Mouse (Mus musculus): ENCODE measurements around the gene Tlk2.

Tlk2 gene

GRCm38 (mm10) chr11:105312972-105313632 lies 134.5 kb downstream of the Tlk2 start:
- no peak for DNase-seq (ENCODE audit: low read depth in 1 of 2, low spot score in 2 of 2)

- DNase-seq (ENCODE audit: low read depth in 1 of 2, low spot score in 2 of 2): no peak
Observed at GRCm38 (mm10) chr11:105313633-105314014, 135.0 kb downstream of the Tlk2 start.

GRCm38 (mm10) chr11:105315296-105315695 lies 136.7 kb downstream of the Tlk2 start:
- no peak for DNase-seq (ENCODE audit: low read depth in 1 of 2, low spot score in 2 of 2)

- no peak for DNase-seq (ENCODE audit: low read depth in 1 of 2, low spot score in 2 of 2)
Observed at GRCm38 (mm10) chr11:105316121-105316520, 137.5 kb downstream of the Tlk2 start.

GRCm38 (mm10) chr11:105317769-105318168 lies 139.2 kb downstream of the Tlk2 start:
- no peak for DNase-seq (ENCODE audit: low read depth in 1 of 2, low spot score in 2 of 2)

- no peak for DNase-seq (ENCODE audit: low read depth in 1 of 2, low spot score in 2 of 2)
Observed at GRCm38 (mm10) chr11:105321090-105321489, 142.5 kb downstream of the Tlk2 start.

DNA sequence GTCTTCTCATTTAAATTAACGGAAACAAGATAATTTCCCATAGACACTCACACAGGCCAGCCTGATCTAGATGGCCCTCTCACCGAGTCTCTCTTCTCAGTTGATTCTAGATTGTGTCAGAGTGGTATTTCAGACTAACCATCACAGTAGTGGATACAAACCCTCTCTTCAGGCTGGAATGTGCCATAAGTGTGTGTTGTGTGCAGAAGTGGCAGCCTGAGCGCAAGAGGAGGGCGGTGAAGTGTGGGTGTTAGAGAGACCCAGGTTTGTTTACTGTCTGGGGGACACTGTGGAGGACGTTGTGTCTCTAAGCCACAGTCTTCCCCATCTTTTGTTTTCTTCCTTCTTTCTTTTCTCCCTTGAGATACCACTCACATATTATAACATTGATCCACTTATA lies 144.9 kb downstream of the Tlk2 start:
- DNase-seq (ENCODE audit: low read depth in 1 of 2, low spot score in 2 of 2): no peak

- DNase-seq (ENCODE audit: low read depth in 1 of 2, low spot score in 2 of 2): no peak
Observed at GRCm38 (mm10) chr11:105327101-105327500, 148.5 kb downstream of the Tlk2 start.

GRCm38 (mm10) chr11:105329962-105330361 lies 151.4 kb downstream of the Tlk2 start:
- DNase-seq (ENCODE audit: low read depth in 1 of 2, low spot score in 2 of 2): no peak

DNA sequence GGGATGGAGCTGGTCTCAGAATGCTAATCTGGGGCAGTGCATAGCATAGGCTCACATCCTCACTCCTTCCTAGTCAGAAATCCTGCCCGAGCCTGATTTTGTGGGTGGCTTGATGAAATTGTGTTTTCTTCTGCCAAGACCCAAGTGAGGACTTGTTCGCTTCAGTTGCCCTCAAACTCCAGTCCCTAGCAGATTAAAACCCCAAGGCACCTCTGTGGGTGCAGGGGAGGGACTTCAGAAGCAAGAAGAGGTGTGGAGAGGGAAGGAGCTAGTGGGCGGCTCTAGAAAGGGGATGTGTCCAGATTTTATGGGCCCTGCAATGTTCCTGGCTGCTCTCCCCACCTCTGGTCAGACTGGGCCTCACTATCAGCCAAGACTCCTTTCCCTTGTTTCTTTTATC lies 152.5 kb downstream of the Tlk2 start:
- no peak for DNase-seq (ENCODE audit: low read depth in 1 of 2, low spot score in 2 of 2)

- no peak for DNase-seq (ENCODE audit: low read depth in 1 of 2, low spot score in 2 of 2)
Observed at GRCm38 (mm10) chr11:105331732-105332131, 153.1 kb downstream of the Tlk2 start.

GRCm38 (mm10) chr11:105332468-105332867 lies 153.9 kb downstream of the Tlk2 start:
- no peak for DNase-seq (ENCODE audit: low read depth in 1 of 2, low spot score in 2 of 2)

All from monocyte, adult 2 months (primary cell).